Mouse (Mus musculus): ENCODE measurements around the gene Arhgef10l.

DNA sequence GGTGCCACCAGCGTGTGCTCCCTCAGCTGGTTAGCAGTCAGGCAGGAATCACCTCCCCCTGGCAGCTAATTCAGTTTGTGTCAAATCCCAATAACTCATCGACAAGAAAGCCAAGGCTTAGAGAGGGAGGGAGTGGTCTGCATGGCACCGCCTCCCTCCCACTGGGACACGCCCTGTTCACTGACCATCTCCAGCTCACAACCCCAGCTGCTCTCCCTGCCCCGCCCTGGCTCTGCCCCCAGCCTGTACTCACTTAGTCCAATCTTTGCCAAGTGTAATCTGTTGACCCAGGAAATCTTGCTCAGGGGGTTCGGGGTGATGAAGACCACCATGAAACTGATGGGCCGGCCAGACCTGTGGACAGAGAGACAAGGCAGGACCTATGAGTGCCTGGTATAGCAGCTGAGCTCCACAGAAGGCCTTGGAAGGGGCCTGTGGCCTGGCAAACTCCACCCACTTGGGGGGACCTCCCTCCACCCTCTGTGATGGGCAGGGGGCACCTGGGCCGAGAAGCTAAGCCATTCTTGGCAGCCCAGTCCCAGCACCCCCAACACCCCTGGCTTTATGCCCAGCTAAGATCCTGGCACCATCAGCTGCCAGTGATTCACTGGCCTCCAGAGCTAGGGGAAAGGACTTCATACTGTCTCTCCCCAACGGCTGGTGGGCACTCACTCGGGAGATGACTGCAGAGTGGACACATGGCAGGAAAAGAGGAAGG lies 103.2 kb downstream of the Arhgef10l start:
- no peak for TF ChIP-seq CTCF (IDR thresholded peaks at IDR 0.05; ENCODE audit: extremely low read depth, insufficient read length, insufficient replicate concordance, low read depth, low read length)
- TF ChIP-seq POLR2A (IDR thresholded peaks at IDR 0.05; ENCODE audit: low read depth, low read length): no peak
